Mouse (Mus musculus) gastrocnemius, postnatal 25 days (tissue): Measurements from ENCODE around the gene Dbf4. TPM values are rescaled to one million over a fixed set of nuclear protein-coding genes. Genes with fewer than 3 reads are reported as not detected.

Source experiments
- DNase-seq: peaks from one replicate; pipeline ENCODE4 v3.0.0; 2022
- long read RNA-seq, 2 experiments: library from polyadenylated mRNA; stranded (forward); transcript quantifications; one replicate each; pipeline ENCODE4 v2.0.0; 2021
- total RNA-seq, 2 experiments: library from RNA; stranded (reverse); gene quantifications; 1 replicate in 1 of 2; 2 replicates in 1 of 2; pipeline ENCODE4 v1.2.3; 2021

Dbf4 gene
- total RNA-seq, result under 1 TPM; 0.59 to 0.96 TPM
- long read RNA-seq, experiment 1, result 0 reads
- long read RNA-seq, experiment 2, partial matches to known transcripts, result 0 of 1 reads
- long read RNA-seq, experiment 2, other reads (novel, unspliced or antisense), result 0 of 1 reads

- DNase-seq, result peak; percentile 93
Observed at GRCm38 (mm10) chr5:8422157-8422931, at the start of gene Dbf4, which contains the start of gene Slc25a40. Gene Dbf4 (minus strand): TSS chr5:8422716. Gene Slc25a40 (plus strand): TSS chr5:8422850.

- no peak for DNase-seq
Observed at GRCm38 (mm10) chr5:8456561-8456960, 34.0 kb upstream of the Dbf4 start.

GRCm38 (mm10) chr5:8455565-8455964, 33.0 kb upstream of the Dbf4 start:
- DNase-seq, result no peak

GRCm38 (mm10) chr5:8439095-8439494, 16.6 kb upstream of the Dbf4 start:
- DNase-seq, result no peak

- DNase-seq, result no peak
Observed at GRCm38 (mm10) chr5:8437481-8438156, 15.1 kb upstream of the Dbf4 start.

GRCm38 (mm10) chr5:8425899-8426298, 3.4 kb upstream of the Dbf4 start:
- DNase-seq, result no peak

- no peak for DNase-seq
Observed at GRCm38 (mm10) chr5:8424116-8424515, 1.6 kb upstream of the Dbf4 start.

- no peak for DNase-seq
Observed at GRCm38 (mm10) chr5:8422932-8423928, 714 bp upstream of the Dbf4 start.

- no peak for DNase-seq
Observed at GRCm38 (mm10) chr5:8421424-8421823, 1.1 kb downstream of the Dbf4 start.

GRCm38 (mm10) chr5:8417443-8417842, 5.1 kb downstream of the Dbf4 start:
- no peak for DNase-seq

GRCm38 (mm10) chr5:8416683-8417413, 5.7 kb downstream of the Dbf4 start:
- DNase-seq, result no peak

GRCm38 (mm10) chr5:8408746-8409145, 13.8 kb downstream of the Dbf4 start:
- no peak for DNase-seq

GRCm38 (mm10) chr5:8397587-8398249, 24.8 kb downstream of the Dbf4 start:
- no peak for DNase-seq

- no peak for DNase-seq
Observed at GRCm38 (mm10) chr5:8393891-8394583, 28.5 kb downstream of the Dbf4 start.

GRCm38 (mm10) chr5:8374297-8374906, 48.1 kb downstream of the Dbf4 start:
- no peak for DNase-seq

GRCm38 (mm10) chr5:8373415-8373814, 49.1 kb downstream of the Dbf4 start:
- no peak for DNase-seq

GRCm38 (mm10) chr5:8368781-8369180, 53.7 kb downstream of the Dbf4 start:
- DNase-seq, result no peak

GRCm38 (mm10) chr5:8368328-8368692, 54.2 kb downstream of the Dbf4 start:
- DNase-seq, result no peak

GRCm38 (mm10) chr5:8367614-8368327, 54.7 kb downstream of the Dbf4 start, which contains the start of gene Adam22:
Gene Adam22 (minus strand): TSS chr5:8368160.
- peak; percentile 80 for DNase-seq
